Mouse (Mus musculus): ENCODE measurements around the gene Kcnma1.

DNA sequence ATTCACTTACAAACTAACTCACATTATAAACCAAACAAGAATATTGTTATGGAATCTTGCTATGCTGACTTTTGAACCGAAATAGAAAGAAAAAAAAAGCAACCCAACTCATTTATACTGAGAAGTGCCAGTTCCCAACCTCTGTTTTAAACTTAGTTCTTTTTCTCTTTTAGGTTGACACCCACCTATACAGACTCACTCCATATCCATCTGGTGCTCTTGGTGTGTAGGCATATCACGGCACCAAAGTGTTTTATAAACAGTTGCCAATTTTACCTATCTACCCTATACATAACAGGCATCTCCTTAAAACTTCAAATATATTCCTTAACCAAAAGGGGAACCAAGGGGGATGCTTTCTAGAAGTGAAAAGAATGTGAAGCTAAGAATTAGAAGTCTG lies 393.6 kb downstream of the Kcnma1 start:
- no peak for TF ChIP-seq CTCF (IDR thresholded peaks at IDR 0.05; ENCODE audit: extremely low read depth, insufficient read length, insufficient replicate concordance, low read depth, low read length)
- TF ChIP-seq POLR2A (IDR thresholded peaks at IDR 0.05; ENCODE audit: low read depth, low read length), result no peak
